Mouse (Mus musculus) intestine, postnatal 0 days (tissue): Measurements from ENCODE around the gene Arhgap24. TPM values are rescaled to one million over a fixed set of nuclear protein-coding genes. Genes with fewer than 3 reads are reported as not detected.

Experiments used
- ATAC-seq: fragments of 200-750 bp; cut with Nextera tagmentation; 2 replicates; pipeline ENCODE4 v1.8.0; 2017; ENCODE audit warnings: mild to moderate bottlenecking, moderate TSS enrichment, moderate library complexity
- H3K27ac ChIP-seq: fragments of 300-500 bp; sonication (generic); 2 replicates; pipeline ENCODE4 v1.5.1; 2014; ENCODE audit warnings: mild to moderate bottlenecking, low read depth, low read length, moderate library complexity
- H3K27me3 ChIP-seq: fragments of 300-500 bp; sonication (generic); replicated peaks from 2 replicates; pipeline ENCODE4 v1.6.1; 2014; ENCODE audit warnings: low read length, mixed read lengths; ENCODE audit not compliant: control insufficient read depth, insufficient read depth
- H3K36me3 ChIP-seq: fragments of 300-500 bp; sonication (generic); 2 replicates; pipeline ENCODE4 v1.6.1; 2014; ENCODE audit warnings: mild to moderate bottlenecking, moderate library complexity; ENCODE audit not compliant: control insufficient read depth, insufficient read depth
- H3K4me1 ChIP-seq: fragments of 300-500 bp; sonication (generic); replicated peaks from 2 replicates; pipeline ENCODE4 v1.6.1; 2014; ENCODE audit warnings: antibody characterized with exemption, low read length, mixed read lengths; ENCODE audit not compliant: control insufficient read depth, insufficient read depth
- H3K4me2 ChIP-seq: fragments of 300-500 bp; sonication (generic); replicated peaks from 2 replicates; pipeline ENCODE4 v1.6.1; 2014; ENCODE audit warnings: low read depth, mild to moderate bottlenecking, moderate library complexity
- H3K4me3 ChIP-seq: fragments of 300-500 bp; sonication (generic); 2 replicates; pipeline ENCODE4 v1.5.1; 2014; ENCODE audit warnings: low read depth, low read length
- H3K9ac ChIP-seq: fragments of 300-500 bp; sonication (generic); 2 replicates; pipeline ENCODE4 v1.6.1; 2014; ENCODE audit warnings: mild to moderate bottlenecking, low read depth, low read length
- H3K9me3 ChIP-seq: fragments of 300-500 bp; sonication (generic); 2 replicates; pipeline ENCODE4 v1.6.1; 2016; ENCODE audit warnings: mixed run types; ENCODE audit not compliant: control insufficient read depth
- CTCF ChIP-seq: sonication (generic); IDR thresholded peaks from 2 replicates; pipeline ENCODE4 v1.5.1; 2016; ENCODE audit warnings: low read depth, mild to moderate bottlenecking, control low read depth, antibody characterized with exemption, moderate library complexity
- WGBS: fragments of 180-500 bp; shearing (Covaris S2); extraction: QIAGEN DNeasy Blood & Tissue Kit; methylation state at CpG from one replicate; pipeline ENCODE4 v1.1.7; 2014; 5-methylcytosine and 5-hydroxymethylcytosine counted together
- polyA plus RNA-seq: library from polyadenylated mRNA; unstranded; fragments of >200 nt; fragmentation: Nextera tagmentation; extraction: Ambion mirVana; gene quantifications from 2 replicates; pipeline ENCODE4 v1.2.1, GENCODE M21; 2015

The Arhgap24 gene
- polyA plus RNA-seq, 1 experiment from 2014 or later = 7.6 TPM

- WGBS = 58% methylated on average over 7 of the region's 7 CpGs
- no peaks in the 10 kb centered on the region for H3K9me3 ChIP-seq
- no peak overlapping the region for H3K4me3 ChIP-seq
- H3K36me3 ChIP-seq = no peaks in the 10 kb centered on the region
- H3K4me2 ChIP-seq = no peak overlapping the region
- no peak overlapping the region for H3K9ac ChIP-seq
- no peak for TF ChIP-seq CTCF
- H3K4me1 ChIP-seq = no peaks in the 10 kb centered on the region
- H3K27me3 ChIP-seq = no peaks in the 10 kb centered on the region
- no peak overlapping the region for H3K27ac ChIP-seq
- ATAC-seq = no peak
Measured at GRCm38 (mm10) chr5:102810366-102810957, 329.3 kb downstream of the Arhgap24 start.

GRCm38 (mm10) chr5:102813271-102813670 is 332.1 kb downstream of the Arhgap24 start:
- TF ChIP-seq CTCF = no peak
- H3K9me3 ChIP-seq = no peaks in the 10 kb centered on the region
- no peak overlapping the region for H3K4me2 ChIP-seq
- 36% methylated on average over 3 of the region's 3 CpGs for WGBS
- no peak overlapping the region for H3K27ac ChIP-seq
- H3K4me1 ChIP-seq = no peaks in the 10 kb centered on the region
- no peak for ATAC-seq
- no peaks in the 10 kb centered on the region for H3K27me3 ChIP-seq
- H3K36me3 ChIP-seq = no peaks in the 10 kb centered on the region
- no peak overlapping the region for H3K4me3 ChIP-seq
- no peak overlapping the region for H3K9ac ChIP-seq

GRCm38 (mm10) chr5:102817641-102818040 is 336.4 kb downstream of the Arhgap24 start:
- no peak for TF ChIP-seq CTCF
- Histone ChIP-seq H3K4me3 (no peak overlapping the region), H3K27ac (no peak overlapping the region), H3K36me3 (no peaks in the 10 kb centered on the region), H3K4me1 (no peaks in the 10 kb centered on the region), H3K4me2 (no peak overlapping the region), H3K27me3 (no peaks in the 10 kb centered on the region), H3K9me3 (no peaks in the 10 kb centered on the region), H3K9ac (no peak overlapping the region)
- 44% methylated on average over 7 of the region's 7 CpGs for WGBS
- ATAC-seq = no peak

- no peak overlapping the region for H3K4me2 ChIP-seq
- no peak overlapping the region for H3K27ac ChIP-seq
- no peak overlapping the region for H3K4me3 ChIP-seq
- WGBS = 45% methylated on average over 8 of the region's 8 CpGs
- H3K9me3 ChIP-seq = no peaks in the 10 kb centered on the region
- H3K27me3 ChIP-seq = no peaks in the 10 kb centered on the region
- no peaks in the 10 kb centered on the region for H3K36me3 ChIP-seq
- TF ChIP-seq CTCF = no peak
- H3K4me1 ChIP-seq = 0 out of 2 replicates have a peak, but pooled peaks cover 2% of the 10 kb centered on the region
- no peak overlapping the region for H3K9ac ChIP-seq
- 0 out of 2 replicates have a peak, but pooled peaks have one; percentile 16 for ATAC-seq
Measured at GRCm38 (mm10) chr5:102825538-102825937, 344.3 kb downstream of the Arhgap24 start.

GRCm38 (mm10) chr5:102839071-102839470 is 357.9 kb downstream of the Arhgap24 start:
- no peak overlapping the region for H3K27ac ChIP-seq
- H3K4me1 ChIP-seq = no peaks in the 10 kb centered on the region
- 46% methylated on average over 4 of the region's 4 CpGs for WGBS
- H3K36me3 ChIP-seq = no peaks in the 10 kb centered on the region
- no peak for ATAC-seq
- no peak overlapping the region for H3K4me2 ChIP-seq
- TF ChIP-seq CTCF = no peak
- no peaks in the 10 kb centered on the region for H3K27me3 ChIP-seq
- no peaks in the 10 kb centered on the region for H3K9me3 ChIP-seq
- H3K4me3 ChIP-seq = no peak overlapping the region
- no peak overlapping the region for H3K9ac ChIP-seq

GRCm38 (mm10) chr5:102843934-102844709 is 362.9 kb downstream of the Arhgap24 start:
- no peak for TF ChIP-seq CTCF
- Histone ChIP-seq H3K27me3 (no peaks in the 10 kb centered on the region), H3K9me3 (no peaks in the 10 kb centered on the region), H3K4me1 (no peaks in the 10 kb centered on the region), H3K9ac (no peak overlapping the region), H3K27ac (no peak overlapping the region), H3K4me3 (no peak overlapping the region), H3K4me2 (peak overlapping the region; percentile 78), H3K36me3 (no peaks in the 10 kb centered on the region)
- peak; percentile 73 for ATAC-seq
- WGBS = 34% methylated on average over 5 of the region's 5 CpGs
